Mouse (Mus musculus) Muller cell, postnatal 12 days (primary cell): ENCODE measurements at regions not wholly inside any gene's neighbourhood (a gene's known extent, or its start where the extent isn't known, plus 50 kb on each side); places are given as distances from the start of the nearest gene placed in this dataset.

Experiments used
- DNase-seq: peaks from one replicate; pipeline ENCODE4 v3.0.0-alpha.2; 2015; ENCODE audit errors: inconsistent ontology term

GRCm38 (mm10) chr11:8377301-8377700 is 287.0 kb downstream of the Tns3 start:
- DNase-seq, result no peak

DNA sequence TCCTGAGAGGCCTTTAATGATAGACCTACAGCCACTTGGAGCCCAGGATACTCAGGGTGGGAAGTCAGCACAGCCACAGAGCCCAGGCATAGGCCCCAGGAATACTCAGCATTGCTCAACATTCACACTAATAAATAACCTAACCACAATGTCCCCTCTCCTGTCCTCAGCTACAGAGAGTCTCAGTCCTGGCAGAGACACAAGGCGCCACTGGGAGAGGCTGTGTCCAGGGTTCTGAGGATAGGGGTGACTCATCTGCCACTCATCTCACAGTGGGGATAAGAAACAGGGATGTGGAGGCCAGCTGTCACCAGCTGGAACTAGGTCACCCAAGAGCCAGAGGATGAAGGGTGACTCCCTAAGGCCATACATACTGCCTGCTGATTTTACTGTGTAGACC is 298.8 kb downstream of the Tns3 start:
- DNase-seq, result peak; percentile 72

DNA sequence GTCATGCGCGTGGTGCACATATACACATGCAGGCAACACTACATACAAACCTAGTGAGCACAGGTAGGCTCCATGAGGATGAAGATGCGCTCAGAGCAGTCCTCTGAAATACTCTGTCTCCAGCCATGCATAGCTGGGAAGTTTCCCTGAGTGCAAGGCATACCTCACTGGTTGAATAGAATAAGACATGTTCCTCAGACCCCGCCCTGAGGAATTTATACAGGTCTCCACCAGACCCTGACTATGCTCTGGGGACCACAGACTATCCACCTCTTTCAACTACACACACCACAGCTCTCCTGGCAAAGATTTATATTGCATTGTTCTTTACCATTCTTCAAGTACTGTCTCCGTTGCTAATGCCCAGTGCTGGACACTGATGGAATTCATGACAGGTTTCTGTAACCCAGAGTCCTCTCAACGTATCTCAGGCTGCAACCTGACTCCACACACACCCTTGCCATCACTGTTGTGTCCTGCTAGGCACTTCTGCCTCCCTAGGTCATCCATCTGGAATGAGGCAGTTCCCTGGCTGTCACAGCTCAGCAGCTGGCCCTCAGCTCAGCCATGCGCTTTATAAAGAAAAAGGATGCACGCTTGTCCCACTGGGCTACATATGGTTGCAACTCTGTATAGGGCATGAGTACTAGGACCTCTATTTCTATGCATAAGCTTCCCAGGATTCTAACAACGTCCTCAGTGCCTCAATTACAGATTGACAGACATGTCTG is 299.5 kb downstream of the Tns3 start:
- peak; percentile 6 for DNase-seq

DNA sequence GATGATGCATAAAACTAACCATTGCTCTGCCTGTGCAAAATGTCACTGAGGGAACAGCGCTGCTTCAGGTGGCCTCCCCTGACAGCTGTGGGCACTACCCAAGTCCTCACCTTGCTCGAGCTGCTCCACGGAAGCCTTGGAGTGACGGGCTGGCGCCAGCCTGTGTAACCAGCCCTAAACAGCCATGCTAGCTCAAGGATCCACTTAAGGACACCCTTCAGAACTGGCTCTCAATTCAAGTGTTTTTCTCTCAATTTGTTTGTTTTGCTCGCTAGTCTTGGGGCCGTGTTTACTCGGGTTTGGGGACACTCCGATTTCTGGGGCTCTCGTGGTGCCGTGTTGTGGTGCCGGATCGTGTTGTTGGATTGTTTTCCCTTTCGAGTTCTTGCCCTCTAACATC is 319.4 kb downstream of the Tns3 start:
- no peak for DNase-seq

DNA sequence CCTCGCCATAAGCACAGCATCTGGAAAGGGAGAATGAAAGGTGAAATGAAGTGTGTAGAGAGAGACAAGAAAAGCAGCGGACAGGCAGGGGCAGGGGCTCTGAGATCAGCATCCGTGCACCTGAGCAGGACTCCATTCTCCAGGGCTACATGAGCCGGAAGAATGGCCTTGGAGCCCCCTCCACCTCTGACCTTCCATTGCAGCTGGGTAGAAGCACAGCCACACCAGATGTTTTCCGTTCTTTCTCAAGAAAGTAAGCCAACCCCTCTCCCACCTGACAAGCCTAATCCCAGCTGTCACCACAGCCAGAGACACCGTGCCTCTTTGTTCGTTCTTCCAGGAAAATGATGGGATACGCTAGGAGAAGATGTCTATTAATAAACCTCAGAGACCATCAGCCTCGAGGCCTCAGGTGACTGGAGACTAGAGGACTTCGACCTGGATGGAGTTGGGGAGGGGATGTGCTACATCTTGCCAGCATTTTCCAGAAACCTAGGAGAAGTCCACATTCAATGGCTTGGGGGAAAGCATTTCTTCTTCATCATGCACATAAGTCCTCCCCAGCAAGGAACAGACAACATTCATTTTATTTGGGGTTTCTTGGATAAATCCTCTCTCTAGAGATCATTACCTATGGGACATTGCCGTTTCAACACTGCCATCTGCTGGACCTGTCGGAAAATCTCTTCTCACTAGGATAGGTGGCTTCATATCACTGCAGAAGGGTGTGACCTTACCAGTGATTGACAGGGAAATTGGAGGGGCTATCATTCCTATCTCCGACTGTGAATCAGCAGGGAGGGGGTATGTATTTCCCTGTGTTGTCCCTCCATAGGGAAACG is 361.8 kb downstream of the Tns3 start:
- DNase-seq, result peak; percentile 50

- no peak for DNase-seq
These were observed 366.9 kb downstream of the Tns3 start for GRCm38 (mm10) chr11:8297462-8297861.

DNA sequence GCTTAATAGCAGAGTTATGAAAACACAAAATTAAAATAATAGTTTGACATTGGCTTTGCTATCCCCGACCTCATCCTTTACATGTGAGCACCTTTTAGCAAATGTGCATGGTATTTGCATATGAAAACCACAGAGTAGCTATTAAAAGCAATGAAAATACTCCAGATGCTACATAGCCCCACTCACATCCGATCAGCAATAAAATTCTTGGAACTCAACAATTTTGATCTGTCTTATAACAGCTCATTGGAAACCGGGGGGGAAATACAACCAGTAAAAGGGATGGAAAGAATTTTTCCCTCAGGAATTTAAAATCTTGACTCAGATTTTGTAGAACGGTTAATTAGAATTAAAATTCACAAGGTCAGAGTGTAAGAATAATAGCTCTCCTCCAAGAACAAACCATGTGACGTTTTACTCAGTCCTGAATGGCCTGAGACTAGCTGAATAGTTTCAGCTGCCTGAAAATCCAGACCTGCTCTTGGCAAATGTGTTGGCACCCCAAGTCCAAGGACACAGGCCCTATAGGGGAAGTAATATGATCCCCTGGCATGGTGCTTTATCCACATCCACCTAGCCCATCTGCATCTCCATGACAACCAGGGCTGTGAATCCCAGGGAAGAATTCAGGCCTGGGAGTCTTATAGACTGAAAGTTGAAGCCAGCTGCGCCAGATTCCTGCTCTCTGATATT is 370.9 kb downstream of the Tns3 start:
- DNase-seq, result no peak

DNA sequence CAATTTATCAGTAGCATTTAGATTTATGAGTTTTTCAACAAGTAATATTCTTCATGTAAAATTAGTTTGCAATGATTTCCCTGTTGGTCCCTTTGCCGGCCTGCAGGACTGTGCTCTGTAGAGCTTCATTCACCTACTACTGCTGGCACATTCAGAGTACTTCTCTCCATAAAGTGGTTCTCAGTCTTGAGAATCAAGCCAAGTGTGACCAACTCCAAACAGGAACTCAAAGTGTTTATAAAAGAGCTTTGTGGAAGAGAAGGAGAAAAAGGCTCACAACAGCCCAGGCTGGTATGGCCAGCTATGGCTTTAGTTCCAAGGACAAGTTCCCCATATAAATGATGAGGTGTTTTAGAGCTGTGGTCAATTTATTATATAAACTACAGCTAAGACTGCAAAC is 379.1 kb downstream of the Tns3 start:
- DNase-seq, result no peak

DNA sequence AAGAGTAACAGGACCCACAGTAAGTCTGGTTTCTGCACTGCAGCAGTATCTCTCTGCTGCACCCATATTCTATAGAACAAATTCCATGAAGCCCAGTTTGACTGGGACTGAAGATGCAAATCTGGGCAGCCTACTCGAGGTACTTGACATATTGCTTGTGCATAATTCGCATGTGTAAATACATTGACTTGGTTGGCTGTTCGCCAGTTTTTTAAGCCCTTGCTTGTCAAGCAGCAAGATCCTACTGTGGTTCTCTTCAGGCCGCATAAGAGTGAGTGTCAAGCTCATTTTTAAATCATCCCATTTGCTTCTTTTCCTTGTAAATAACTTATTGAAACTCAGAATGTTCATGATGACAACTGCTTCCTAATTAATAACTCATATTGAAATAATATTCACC is 389.1 kb downstream of the Tns3 start:
- no peak for DNase-seq

DNA sequence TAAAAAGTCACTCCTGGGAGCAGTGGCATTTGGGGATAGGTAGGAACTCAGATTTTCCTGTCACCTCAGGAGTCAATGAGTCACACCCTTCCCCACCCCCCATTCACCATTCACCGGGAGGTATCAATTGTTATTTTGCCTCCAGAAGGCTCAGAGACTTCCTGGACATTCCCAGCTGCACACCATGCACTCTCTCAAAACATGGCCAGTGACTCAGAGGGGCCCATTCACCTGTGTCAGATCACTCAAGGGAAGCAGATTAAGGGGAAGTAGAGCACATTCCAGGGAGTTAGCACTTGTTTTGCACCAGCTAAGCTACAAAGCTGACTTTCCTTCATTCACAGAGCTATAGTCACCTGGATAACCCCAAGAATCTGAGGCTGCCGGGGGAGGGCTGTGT is 395.2 kb downstream of the Tns3 start:
- no peak for DNase-seq

- peak; percentile 35 for DNase-seq
These were observed 410.3 kb downstream of the Tns3 start for GRCm38 (mm10) chr11:8254036-8254435.

- no peak for DNase-seq
These were observed 413.0 kb downstream of the Tns3 start for GRCm38 (mm10) chr11:8251360-8251759.

- no peak for DNase-seq
These were observed 414.9 kb downstream of the Tns3 start for GRCm38 (mm10) chr11:8249468-8249867.

GRCm38 (mm10) chr11:8247535-8247934 is 416.8 kb downstream of the Tns3 start:
- peak; percentile 62 for DNase-seq

GRCm38 (mm10) chr11:8247024-8247423 is 417.3 kb downstream of the Tns3 start:
- peak; percentile 6 for DNase-seq

- peak; percentile 17 for DNase-seq
These were observed 418.8 kb downstream of the Tns3 start for GRCm38 (mm10) chr11:8245408-8246003.

- no peak for DNase-seq
These were observed 425.8 kb downstream of the Tns3 start for GRCm38 (mm10) chr11:8238498-8238897.

- no peak for DNase-seq
These were observed 426.8 kb downstream of the Tns3 start for GRCm38 (mm10) chr11:8237556-8237955.

DNA sequence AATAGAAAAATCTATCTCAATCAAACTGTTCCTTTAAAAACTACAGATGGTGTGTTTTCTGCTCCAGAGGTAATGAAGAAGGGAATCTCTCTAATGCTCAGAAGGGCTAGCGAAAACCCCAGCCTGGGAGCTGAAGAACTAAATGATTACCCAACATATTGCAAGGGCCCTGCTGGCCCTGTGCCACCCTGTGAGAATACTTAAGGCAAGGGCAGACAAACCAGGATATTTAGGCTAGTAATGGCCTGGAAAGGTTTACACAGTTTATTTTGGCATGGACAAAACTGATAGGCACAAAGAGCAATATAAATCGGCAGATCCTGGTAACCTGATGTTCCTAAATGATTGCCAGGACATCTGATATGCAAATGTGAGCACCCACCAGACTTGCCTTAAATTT is 428.3 kb downstream of the Tns3 start:
- DNase-seq, result no peak

DNA sequence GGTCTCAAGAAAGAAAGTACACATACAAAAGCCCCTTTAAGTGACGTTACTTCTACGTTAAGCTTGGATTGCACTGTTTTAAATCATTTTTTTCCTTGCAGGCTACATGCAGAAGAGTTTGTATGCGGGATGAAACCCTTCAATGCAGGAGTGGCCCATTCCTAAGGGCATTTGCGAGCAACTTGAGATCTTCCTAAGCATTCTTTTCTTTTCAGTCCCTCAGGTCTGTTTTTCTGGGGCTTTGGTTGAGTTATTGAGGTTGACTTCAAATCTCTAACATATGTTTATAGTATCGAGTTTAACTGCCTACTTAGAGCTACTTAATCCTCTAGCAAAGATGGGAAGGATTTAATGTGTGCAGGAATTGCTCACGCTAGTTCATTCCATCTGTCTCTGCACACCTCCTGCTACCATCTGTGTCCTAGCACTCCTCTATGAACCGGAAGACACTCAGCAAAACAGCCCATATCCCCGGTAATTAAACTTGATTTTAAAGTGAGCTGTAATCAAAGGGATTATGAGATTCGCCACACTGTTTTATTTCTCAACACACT is 431.6 kb downstream of the Tns3 start:
- DNase-seq, result no peak

DNA sequence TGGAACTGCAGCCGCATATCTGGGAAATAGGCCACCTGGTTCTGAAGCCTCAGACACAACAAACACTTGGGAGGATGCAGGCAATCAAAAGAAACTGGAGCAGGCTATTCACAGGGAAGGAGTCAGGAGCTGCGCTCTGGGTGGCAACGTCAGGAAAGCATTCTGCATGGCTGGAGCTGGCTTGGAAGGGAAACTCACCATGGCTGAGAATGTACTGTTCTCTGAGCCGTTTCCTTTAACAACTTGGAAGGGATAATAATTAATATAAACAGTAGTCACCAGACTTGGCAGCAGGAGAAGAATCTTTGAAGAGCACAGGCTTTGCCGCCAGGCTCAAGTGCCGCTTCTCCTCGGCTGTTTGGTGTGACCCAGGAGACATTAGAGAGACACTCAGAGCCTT is 434.5 kb downstream of the Tns3 start:
- DNase-seq, result peak; percentile 59
